Mouse (Mus musculus) ES-E14 (cell line): ENCODE measurements at regions not wholly inside any gene's neighbourhood (a gene's known extent, or its start where the extent isn't known, plus 50 kb on each side); places are given as distances from the start of the nearest gene placed in this dataset.

ENCODE experiments used
- DNase-seq: peaks from one replicate; pipeline ENCODE4 v3.0.0-alpha.2; 2013; ENCODE audit warnings: low read depth, low spot score
- H3K27ac ChIP-seq: 2 replicates; pipeline ENCODE4 v1.5.1; 2012; ENCODE audit warnings: low read depth, mild to moderate bottlenecking, low read length, moderate library complexity, mixed read lengths; ENCODE audit not compliant: poor library complexity, insufficient read depth, severe bottlenecking
- H3K36me3 ChIP-seq: 2 replicates; pipeline ENCODE4 v1.6.1; 2012; ENCODE audit warnings: mild to moderate bottlenecking, low read length, moderate library complexity, mixed read lengths; ENCODE audit not compliant: control insufficient read depth, poor library complexity, insufficient read depth, severe bottlenecking
- H3K4me1 ChIP-seq, 2 experiments: fragments of 150-350 bp in 1 of 2; sonication (generic) in 1 of 2; 2 replicates each; pipeline ENCODE4 v1.6.1; 2012; ENCODE audit warnings: low read length in 2 of 2, mild to moderate bottlenecking in 1 of 2, mixed read lengths in 1 of 2; ENCODE audit not compliant: control insufficient read depth in 2 of 2, insufficient read depth in 2 of 2, poor library complexity in 1 of 2
- H3K4me3 ChIP-seq, 2 experiments: fragments of 150-350 bp in 1 of 2; sonication (generic) in 1 of 2; 2 replicates each; pipeline ENCODE4 v1.5.1; 2012; ENCODE audit warnings: low read length in 2 of 2, low read depth in 1 of 2, mild to moderate bottlenecking in 1 of 2, mixed read lengths in 1 of 2; ENCODE audit not compliant: insufficient read depth in 1 of 2, poor library complexity in 1 of 2, severe bottlenecking in 1 of 2
- H3K9ac ChIP-seq: 2 replicates; pipeline ENCODE4 v1.6.1; 2012; ENCODE audit warnings: low read depth, mild to moderate bottlenecking, low read length, mixed read lengths; ENCODE audit not compliant: poor library complexity, insufficient read depth, severe bottlenecking
- H3K9me3 ChIP-seq: fragments of 150-350 bp; sonication (generic); 2 replicates; pipeline ENCODE4 v1.6.1; 2012; ENCODE audit warnings: low read depth, mild to moderate bottlenecking, low read length; ENCODE audit not compliant: control insufficient read depth, insufficient read depth
- CHD2 ChIP-seq: IDR thresholded peaks from 2 replicates; pipeline ENCODE4 v1.6.1; 2014; ENCODE audit warnings: mild to moderate bottlenecking, low read depth, low read length, inconsistent platforms
- HCFC1 ChIP-seq: IDR thresholded peaks from 2 replicates; pipeline ENCODE4 v1.6.1; 2012; ENCODE audit warnings: low read length, inconsistent platforms, borderline replicate concordance; ENCODE audit not compliant: insufficient read depth
- MAFK ChIP-seq: IDR thresholded peaks from 2 replicates; pipeline ENCODE4 v1.6.1; 2014; ENCODE audit warnings: mild to moderate bottlenecking, low read depth, low read length, inconsistent platforms; ENCODE audit not compliant: insufficient read depth
- ZC3H11A ChIP-seq: IDR thresholded peaks from 2 replicates; pipeline ENCODE4 v1.6.1; 2012; ENCODE audit warnings: low read depth, mild to moderate bottlenecking, inconsistent platforms, low read length, borderline replicate concordance
- ZNF384 ChIP-seq: IDR thresholded peaks from 2 replicates; pipeline ENCODE4 v1.6.1; 2012; ENCODE audit warnings: low read depth, low read length, inconsistent platforms
- in situ Hi-C, 2 experiments: fragments of 600-800 bp; cut with MboI; formaldehyde crosslinking; loops; one replicate each; pipeline ENCODE4 v1.15.1; 2025; ENCODE audit warnings: low sequenced_read_pairs in 2 of 2, inconsistent platforms in 1 of 2; ENCODE audit not compliant: unreplicated experiment in 2 of 2

DNA sequence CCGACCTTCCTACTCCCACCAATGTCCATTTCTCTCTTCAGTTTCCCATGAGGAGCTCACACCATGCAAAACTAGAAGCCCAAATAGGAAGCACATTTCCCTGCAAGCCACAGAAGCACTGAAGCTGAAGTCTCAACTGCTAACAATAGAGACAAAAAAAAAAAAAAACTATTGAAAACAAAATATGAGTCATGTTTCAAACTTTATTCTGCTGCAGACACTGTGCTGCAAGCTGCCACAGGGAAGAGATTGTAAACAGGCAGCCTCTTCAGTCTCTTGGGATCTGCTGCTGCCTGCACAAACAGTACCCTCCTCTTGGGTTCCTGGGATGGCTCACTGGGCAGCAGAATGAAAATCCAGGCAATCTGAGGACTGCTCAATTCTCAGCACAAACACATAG is 148.9 kb downstream of the Qdpr start:
- Histone ChIP-seq H3K36me3 (no peaks in the 10 kb centered on the region), H3K9ac (no peak overlapping the region), H3K9me3 (no peaks in the 10 kb centered on the region), H3K4me3 (no peak overlapping the region), H3K27ac (no peak overlapping the region), H3K4me1 (no peaks in the 10 kb centered on the region)
- no peak for DNase-seq
- in situ Hi-C loops: no loop called here
- no peak for TF ChIP-seq ZC3H11A
- no peak for TF ChIP-seq HCFC1
- no peak for TF ChIP-seq ZNF384
- TF ChIP-seq CHD2: no peak
- no peak for TF ChIP-seq MAFK

DNA sequence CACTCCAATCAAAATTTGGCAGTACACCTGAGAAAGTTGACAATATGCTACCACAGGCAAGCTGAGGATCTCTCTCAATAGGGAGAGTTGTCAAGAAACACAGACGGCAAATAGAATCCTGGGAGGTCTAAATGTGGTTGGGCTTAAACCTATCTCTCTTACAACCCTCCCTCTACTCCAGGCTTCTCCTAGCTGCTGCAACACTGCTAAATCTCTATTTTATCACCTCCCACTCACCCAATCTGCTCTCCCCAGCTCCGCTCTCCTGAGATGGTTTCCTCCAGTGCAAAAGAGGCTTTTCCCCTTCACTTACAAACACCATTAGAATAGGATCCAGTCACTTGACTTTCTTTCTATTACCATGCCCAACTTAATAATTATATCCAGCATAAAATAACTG is 151.2 kb downstream of the Qdpr start:
- H3K4me3 ChIP-seq: no peak overlapping the region
- in situ Hi-C loops: no loop called here
- DNase-seq: no peak
- H3K9ac ChIP-seq: no peak overlapping the region
- no peaks in the 10 kb centered on the region for H3K9me3 ChIP-seq
- H3K36me3 ChIP-seq: no peaks in the 10 kb centered on the region
- H3K27ac ChIP-seq: no peak overlapping the region
- no peak for TF ChIP-seq ZNF384
- TF ChIP-seq ZC3H11A: no peak
- no peak for TF ChIP-seq HCFC1
- TF ChIP-seq CHD2: no peak
- TF ChIP-seq MAFK: no peak
- H3K4me1 ChIP-seq: no peaks in the 10 kb centered on the region

DNA sequence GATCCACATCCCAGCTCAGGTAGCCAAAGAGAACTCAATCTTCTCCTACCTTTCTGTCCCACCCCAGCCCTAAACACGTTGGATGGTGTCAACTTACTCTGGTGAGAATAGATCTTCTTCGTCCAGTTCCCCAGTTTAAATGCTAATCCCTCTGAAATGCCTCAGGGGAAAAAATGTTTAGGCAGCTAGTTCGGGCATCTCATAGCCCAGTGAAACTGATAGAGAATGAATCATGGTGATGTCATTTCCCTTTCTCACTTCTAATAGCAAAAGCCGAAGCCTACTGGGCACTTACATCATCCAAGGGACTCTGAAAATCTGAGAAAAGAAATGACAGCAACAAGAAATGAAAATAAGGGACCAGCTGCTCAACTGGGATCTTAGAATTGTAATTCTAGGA is 154.9 kb downstream of the Qdpr start:
- H3K4me1 ChIP-seq: peaks cover 0 to 1% of the 10 kb centered on the region in 2 experiments; a peak in 1 of 4 replicates
- no peak overlapping the region for H3K9ac ChIP-seq
- TF ChIP-seq CHD2 (no peak), MAFK (no peak), ZNF384 (no peak), ZC3H11A (no peak), HCFC1 (no peak)
- in situ Hi-C loops: no loop called here
- H3K9me3 ChIP-seq: no peaks in the 10 kb centered on the region
- H3K36me3 ChIP-seq: no peaks in the 10 kb centered on the region
- DNase-seq: no peak
- H3K4me3 ChIP-seq: no peak overlapping the region
- H3K27ac ChIP-seq: no peak overlapping the region

DNA sequence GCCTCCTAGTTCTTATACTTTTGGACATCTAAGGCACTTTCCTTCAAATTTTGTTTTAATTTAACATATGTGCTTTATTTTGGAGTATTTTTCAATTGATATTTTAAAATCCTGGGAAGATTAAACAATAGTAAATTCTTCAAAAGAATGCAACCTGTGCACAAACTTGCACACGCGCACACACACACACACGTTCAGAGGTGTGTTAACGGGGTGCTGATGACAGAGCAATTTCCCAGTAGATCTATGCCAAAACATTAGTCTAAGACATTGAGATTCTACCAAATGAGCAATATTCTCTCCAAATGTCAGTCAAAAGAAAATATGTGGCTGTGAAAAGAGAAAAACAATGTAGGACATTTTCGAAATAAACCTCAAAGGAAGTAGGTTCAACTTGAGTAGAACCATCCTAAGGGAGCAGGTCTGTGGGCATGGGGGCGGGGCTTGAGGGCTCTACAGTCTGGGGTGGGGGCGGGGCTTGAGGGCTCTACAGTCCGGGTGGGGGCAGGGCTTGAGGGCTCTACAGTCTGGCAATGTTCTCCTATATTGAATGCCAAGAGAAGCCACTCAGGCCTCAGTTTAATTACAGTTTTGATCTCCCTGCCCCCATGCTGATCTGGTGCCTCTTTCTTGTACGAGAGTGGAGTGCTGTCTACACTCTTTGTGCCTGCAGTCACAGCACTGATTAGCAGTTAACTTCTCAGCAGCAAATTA is 157.0 kb downstream of the Qdpr start:
- in situ Hi-C loops: no loop called here
- TF ChIP-seq HCFC1 (no peak), MAFK (no peak), ZC3H11A (no peak), CHD2 (no peak), ZNF384 (no peak)
- Histone ChIP-seq H3K36me3 (no peaks in the 10 kb centered on the region), H3K9me3 (no peaks in the 10 kb centered on the region), H3K4me3 (no peak overlapping the region), H3K27ac (no peak overlapping the region), H3K9ac (no peak overlapping the region), H3K4me1 (peaks cover 0 to 1% of the 10 kb centered on the region in 2 experiments; a peak in 1 of 4 replicates)
- DNase-seq: no peak

DNA sequence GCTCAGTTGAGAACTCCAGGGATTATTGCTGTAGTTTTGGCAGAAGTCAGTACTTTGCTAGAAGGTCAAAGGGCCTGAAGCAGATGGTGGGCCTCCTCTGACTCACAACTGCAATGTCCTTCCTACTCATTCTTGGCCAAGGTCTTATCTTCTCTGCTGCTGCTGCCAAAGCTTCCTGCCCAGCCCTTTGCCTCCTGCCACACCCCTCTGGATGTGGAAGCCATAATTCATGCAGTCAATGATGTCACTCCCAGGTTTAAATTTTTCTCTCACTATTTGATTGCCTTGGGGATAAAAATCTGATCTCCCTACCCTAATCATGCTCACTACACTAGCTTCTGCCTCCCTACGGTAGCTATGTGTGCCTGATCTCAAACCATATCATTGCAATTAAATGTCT is 157.7 kb downstream of the Qdpr start:
- TF ChIP-seq CHD2 (no peak), HCFC1 (no peak), ZNF384 (no peak), MAFK (no peak), ZC3H11A (no peak)
- Histone ChIP-seq H3K4me3 (no peak overlapping the region), H3K9ac (no peak overlapping the region), H3K9me3 (no peaks in the 10 kb centered on the region), H3K27ac (no peak overlapping the region), H3K4me1 (peaks cover 0 to 1% of the 10 kb centered on the region in 2 experiments; a peak in 1 of 4 replicates), H3K36me3 (no peaks in the 10 kb centered on the region)
- DNase-seq: no peak
- in situ Hi-C loops: no loop called here
